Mouse (Mus musculus): ENCODE measurements around the gene Atp2a1. TPM values are rescaled to one million over a fixed set of nuclear protein-coding genes. Genes with fewer than 3 reads are reported as not detected.

Gene Atp2a1
- polyA plus RNA-seq, 1 experiment from 2014 or later: 5.1 TPM

Other genes with a start within 250 kb of the Atp2a1 start
- 14.0 and 16.5 TPM in 2 replicates for gene Sbk1, start 190.5 kb downstream of the Atp2a1 start, polyA plus RNA-seq (2015; fragmentation: Nextera tagmentation; extraction: Ambion mirVana)
- gene Lat, start 93.5 kb downstream of the Atp2a1 start, polyA plus RNA-seq (2015; fragmentation: Nextera tagmentation; extraction: Ambion mirVana): 4.5 and 10.9 TPM in 2 replicates
- gene Spns1, start 85.7 kb downstream of the Atp2a1 start, polyA plus RNA-seq (2015; fragmentation: Nextera tagmentation; extraction: Ambion mirVana): 54.3 and 55.1 TPM in 2 replicates
- gene Nfatc2ip, start 66.4 kb downstream of the Atp2a1 start, polyA plus RNA-seq (2015; fragmentation: Nextera tagmentation; extraction: Ambion mirVana): 2.3 and 2.4 TPM in 2 replicates
- gene Cd19, start 48.2 kb downstream of the Atp2a1 start, polyA plus RNA-seq (2015; fragmentation: Nextera tagmentation; extraction: Ambion mirVana): 0.09 and 0.11 TPM in 2 replicates
- 34.2 and 35.3 TPM in 2 replicates for gene Rabep2, start 34.3 kb downstream of the Atp2a1 start, polyA plus RNA-seq (2015; fragmentation: Nextera tagmentation; extraction: Ambion mirVana)
- 47.2 and 48.5 TPM in 2 replicates for gene Sh2b1, start 12.3 kb upstream of the Atp2a1 start, polyA plus RNA-seq (2015; fragmentation: Nextera tagmentation; extraction: Ambion mirVana)
- gene Tufm, start 24.3 kb upstream of the Atp2a1 start, polyA plus RNA-seq (2015; fragmentation: Nextera tagmentation; extraction: Ambion mirVana): 106 and 112 TPM in 2 replicates
- gene Atxn2l, start 40.3 kb upstream of the Atp2a1 start, polyA plus RNA-seq (2015; fragmentation: Nextera tagmentation; extraction: Ambion mirVana): 36.0 and 38.5 TPM in 2 replicates
- 181 and 187 TPM in 2 replicates for gene Eif3c, start 103.3 kb upstream of the Atp2a1 start, polyA plus RNA-seq (2015; fragmentation: Nextera tagmentation; extraction: Ambion mirVana)
- gene Apobr, start 121.8 kb upstream of the Atp2a1 start, polyA plus RNA-seq (2015; fragmentation: Nextera tagmentation; extraction: Ambion mirVana): 1.6 and 2.3 TPM in 2 replicates
- 31.2 and 31.7 TPM in 2 replicates for gene Cln3, start 122.7 kb upstream of the Atp2a1 start, polyA plus RNA-seq (2015; fragmentation: Nextera tagmentation; extraction: Ambion mirVana)
- gene Il27, start 131.8 kb upstream of the Atp2a1 start, polyA plus RNA-seq (2015; fragmentation: Nextera tagmentation; extraction: Ambion mirVana): not detected in 2 replicates
- gene Nupr1, start 167.8 kb upstream of the Atp2a1 start, polyA plus RNA-seq (2015; fragmentation: Nextera tagmentation; extraction: Ambion mirVana): 34.2 and 53.9 TPM in 2 replicates
- 42.9 and 47.3 TPM in 2 replicates for gene Sgf29, start 186.2 kb upstream of the Atp2a1 start, polyA plus RNA-seq (2015; fragmentation: Nextera tagmentation; extraction: Ambion mirVana)
- 12.3 and 21.1 TPM in 2 replicates for gene Sult1a1, start 213.3 kb upstream of the Atp2a1 start, polyA plus RNA-seq (2015; fragmentation: Nextera tagmentation; extraction: Ambion mirVana)
- gene Bola2, start 232.3 kb upstream of the Atp2a1 start, polyA plus RNA-seq (2015; fragmentation: Nextera tagmentation; extraction: Ambion mirVana): 102 and 108 TPM in 2 replicates
- gene Slx1b, start 232.7 kb upstream of the Atp2a1 start, polyA plus RNA-seq (2015; fragmentation: Nextera tagmentation; extraction: Ambion mirVana): 11.1 and 11.9 TPM in 2 replicates
- gene Coro1a, start 244.7 kb upstream of the Atp2a1 start, polyA plus RNA-seq (2015; fragmentation: Nextera tagmentation; extraction: Ambion mirVana): 42.4 and 59.5 TPM in 2 replicates